Mouse (Mus musculus) frontal cortex, postnatal 10 days (tissue): ENCODE results near the gene H6pd.

Experiments
- DNase-seq, 2 experiments: peaks; one replicate each; pipeline ENCODE4 v3.0.0; 2022; ENCODE audit warnings: low spot score in 2 of 2, mixed read lengths in 1 of 2

Gene H6pd

GRCm38 (mm10) chr4:149998786-149999509, 9.9 kb downstream of the H6pd start:
- no peak for DNase-seq

DNA sequence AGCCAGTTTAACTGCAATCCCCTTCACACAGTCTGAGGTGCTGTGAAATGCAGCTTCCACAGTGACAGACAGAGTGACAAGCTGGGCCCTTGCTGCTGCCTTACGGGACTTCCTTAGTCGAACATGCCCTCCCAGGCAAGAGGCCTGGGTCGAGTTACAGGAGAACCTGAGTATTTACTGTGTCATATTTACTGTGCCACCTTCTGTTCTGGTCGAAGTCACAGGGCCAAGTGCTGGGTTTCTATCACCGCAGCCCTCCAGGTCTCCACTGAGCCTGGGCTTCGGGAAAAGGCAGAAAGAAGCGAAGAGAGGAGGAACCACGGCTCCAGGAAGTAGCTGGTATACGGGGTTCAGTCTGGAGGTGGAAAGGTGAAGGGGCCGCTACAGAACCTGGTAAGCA, 10.8 kb downstream of the H6pd start:
- DNase-seq: no peak

DNA sequence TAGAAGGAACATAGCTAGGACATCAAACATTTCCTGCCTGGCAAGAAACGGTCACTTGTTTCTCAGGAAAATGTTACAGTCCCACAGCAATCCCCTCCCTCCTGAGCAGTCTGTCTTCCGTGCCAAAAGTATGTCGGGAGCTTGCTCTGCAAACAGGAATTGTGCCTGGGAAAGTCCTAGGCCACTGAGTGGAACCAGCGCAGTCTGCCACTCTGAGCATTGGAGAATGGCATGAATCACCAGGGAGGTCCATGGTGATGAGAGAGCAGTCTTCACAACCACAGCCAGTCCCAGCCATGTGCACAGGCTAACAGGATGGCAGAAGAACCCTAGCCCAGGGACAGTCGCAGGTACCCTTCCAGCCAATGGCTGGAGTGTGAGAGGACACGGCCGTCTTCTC, 12.4 kb downstream of the H6pd start:
- no peak for DNase-seq

- DNase-seq: no peak
These were observed 12.9 kb downstream of the H6pd start for GRCm38 (mm10) chr4:149995911-149996310.

GRCm38 (mm10) chr4:149994218-149994617, 14.6 kb downstream of the H6pd start:
- DNase-seq: no peak

DNA sequence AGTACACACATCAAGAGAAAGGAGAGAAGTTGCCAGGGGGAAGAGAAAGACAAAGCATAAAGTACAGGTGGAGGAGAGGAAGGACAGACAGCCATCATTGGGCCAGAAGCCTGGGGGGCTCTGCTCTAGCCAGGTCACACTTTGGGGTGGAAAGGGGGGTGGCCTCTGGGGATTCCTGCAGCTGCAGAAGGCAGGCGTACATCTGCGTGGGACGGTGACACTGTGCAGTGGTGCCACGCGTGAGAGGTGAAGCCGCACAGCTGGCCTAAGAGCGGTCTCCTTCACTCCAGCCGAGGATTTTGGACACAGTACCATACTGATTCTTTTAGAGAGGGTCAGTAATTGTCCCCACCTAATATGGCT, 16.2 kb downstream of the H6pd start:
- DNase-seq: no peak

DNA sequence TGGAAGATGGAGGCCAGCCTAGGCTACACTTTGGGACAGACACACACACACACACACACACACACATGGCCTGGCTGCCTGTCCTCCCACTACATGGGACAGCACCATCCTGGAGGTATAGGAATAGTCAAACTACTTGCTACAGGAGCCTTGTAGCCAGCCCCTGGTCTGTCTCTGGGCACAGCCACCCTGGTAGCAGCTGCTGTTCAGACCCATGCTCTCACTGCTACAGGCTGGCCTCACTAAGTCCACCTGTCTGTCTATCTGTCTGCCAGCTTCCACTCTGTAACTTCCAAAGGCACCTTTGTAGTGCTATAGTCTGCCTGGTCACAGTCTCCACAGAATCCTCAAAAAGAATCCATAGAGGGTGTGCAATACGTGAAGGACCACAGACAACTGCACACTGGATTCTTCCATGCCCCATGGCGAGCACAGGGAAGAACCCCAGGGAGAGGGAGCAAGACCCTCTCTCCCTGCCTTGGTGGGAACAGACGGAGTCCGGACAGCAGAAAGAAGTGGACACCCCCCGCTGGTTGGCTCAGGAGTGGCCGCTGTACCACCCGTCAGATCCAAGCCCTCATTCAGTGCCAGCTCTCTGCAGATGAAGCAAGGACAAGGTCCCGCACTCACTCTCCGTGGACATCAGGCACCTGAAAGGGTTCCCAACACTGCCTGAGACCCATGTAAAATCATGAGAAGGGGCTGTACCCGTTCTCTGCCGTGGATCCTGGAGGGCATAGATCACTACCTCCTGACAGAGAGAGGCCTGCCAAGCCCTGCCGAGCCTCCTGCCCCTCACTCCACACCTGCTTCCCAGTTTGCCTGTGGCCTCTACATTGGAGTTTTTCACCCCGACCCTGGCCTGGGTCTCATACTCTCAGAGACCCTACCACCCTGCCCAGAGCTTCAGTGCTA, 16.8 kb downstream of the H6pd start:
- DNase-seq: no peak

DNA sequence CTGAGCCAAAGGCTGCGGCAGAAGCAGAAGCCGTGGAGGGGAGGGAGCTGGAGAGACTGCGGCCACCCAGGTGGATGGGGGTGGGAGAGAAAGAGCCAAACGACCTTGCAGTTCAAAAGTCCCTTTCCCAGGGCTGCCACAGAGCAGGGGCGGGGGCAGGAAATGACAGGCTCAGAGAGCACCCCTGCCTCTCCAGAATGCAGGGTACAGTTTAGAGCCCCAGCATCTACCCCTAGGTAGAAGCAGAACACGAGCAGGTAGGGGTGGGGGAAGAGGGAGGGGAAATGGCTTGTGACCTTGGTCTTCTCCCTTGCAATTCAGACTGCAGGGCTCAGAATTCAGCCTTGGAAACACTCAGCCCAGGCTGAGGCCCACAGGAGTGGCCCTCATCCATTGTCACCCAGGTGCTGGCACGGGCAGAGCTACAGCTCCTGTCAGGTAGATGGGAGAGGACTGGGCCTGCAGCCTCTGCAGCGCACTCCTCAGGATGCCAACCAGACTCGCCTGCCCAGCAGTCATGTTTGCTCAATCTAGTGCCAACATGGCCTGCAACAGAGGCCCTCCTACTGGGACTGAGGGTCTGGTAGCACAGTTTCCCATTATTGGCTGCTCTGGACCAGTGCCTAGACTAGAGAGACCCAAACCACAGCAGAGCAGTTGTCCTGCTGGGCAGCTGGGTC, 17.7 kb downstream of the H6pd start:
- DNase-seq: no peak

DNA sequence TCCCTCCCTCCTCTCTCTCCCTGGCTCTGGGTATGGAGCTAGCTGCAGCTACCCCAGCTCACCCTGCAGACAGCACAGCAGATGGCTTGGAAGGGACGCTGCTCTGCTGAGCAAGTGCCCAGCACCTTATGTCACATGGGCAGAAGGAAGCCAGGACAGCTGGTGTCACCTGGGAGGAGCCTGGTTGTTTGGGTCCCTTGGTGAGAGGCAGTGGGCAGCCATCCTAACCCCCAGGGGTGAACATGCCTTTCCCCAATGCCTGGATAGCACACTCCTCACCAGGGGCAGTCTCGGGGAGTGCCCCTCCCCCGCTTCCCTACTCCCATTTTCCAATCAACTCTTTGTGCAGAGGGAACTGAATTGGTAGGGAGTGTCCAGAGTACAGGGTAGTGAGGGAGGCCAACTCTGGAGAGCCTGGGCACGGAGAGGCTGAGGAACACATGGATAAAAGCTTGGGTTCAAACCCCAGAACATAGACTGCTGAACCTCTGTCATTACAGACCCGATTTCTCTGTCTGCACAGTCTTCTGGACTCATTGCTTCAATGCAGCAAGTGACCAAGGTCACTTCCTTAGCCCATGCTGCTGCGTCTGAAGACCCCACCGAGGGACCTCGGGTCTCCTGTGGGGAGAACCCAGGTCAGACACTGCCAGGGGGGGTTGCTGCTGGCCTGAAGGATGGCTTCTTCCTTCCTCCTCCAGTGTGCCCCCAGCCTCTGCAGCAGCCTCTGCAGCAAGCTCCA, 18.4 kb downstream of the H6pd start:
- DNase-seq: peak; percentile 35 to 41

DNA sequence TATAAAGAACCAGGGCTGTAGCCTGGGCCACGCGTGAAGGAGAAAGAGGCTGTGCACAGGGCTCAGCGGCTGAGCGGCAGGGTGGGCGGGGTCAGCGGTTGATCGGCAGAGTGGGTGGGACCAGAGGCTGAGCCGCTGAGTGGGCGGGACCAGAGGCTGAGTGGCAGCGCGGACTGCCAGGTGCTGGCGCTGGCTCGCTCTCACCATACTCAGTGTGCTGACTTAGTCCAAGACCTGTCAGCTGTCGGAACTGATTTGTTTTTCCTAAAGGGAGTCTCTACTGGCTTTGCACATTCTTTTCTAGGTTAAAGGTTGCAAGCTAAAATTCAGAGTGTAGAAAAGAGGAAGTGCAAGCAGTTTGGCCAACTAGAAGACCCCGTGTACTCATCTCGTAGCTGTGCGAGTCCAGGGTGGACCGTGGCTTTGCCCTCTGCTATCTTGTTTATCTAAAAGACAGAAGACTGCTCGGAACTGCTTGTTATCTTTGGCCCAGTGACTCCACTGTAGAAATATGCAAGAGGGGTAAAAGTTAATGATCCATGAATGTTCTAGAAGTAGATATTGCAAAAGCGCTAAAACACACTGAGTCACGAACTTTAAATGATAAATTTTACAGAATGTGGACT, 19.8 kb downstream of the H6pd start:
- peak; percentile 77 to 84 for DNase-seq

GRCm38 (mm10) chr4:149988301-149988700, 20.5 kb downstream of the H6pd start:
- DNase-seq: no peak

DNA sequence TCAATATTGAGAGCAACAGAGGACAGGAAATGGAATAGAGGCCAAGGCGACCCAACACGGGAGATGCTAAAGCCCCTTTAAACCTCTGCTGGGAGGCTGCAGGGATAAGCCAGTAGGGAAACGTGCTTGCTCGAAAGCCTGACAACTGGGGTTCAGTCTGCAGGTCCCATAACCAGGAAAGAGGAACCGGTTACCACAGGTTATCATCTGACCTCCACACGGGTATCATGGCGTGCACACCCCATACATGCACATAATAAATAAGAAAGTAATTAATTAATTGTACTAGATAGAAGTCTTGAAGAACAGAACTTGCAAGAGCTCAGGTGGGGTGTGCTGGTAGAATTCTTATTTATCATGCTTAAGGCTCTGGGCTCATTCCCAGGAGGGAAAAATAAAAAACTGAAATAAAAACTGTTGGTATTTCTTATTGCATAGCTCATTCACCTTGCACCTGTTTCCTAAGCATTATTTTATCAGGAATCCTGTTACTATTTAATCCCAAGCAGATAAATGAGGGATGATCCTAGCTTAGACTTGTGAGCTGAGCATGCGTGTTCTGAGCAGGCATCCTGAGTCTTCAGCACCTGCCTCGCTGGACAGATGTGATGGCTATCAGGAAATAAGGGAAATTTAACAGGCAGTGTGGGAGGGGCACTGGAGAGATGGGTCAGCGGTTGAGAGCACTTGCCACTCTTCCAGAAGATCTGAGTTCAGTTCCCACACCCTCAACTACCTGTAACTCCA, 22.0 kb downstream of the H6pd start:
- no peak for DNase-seq

DNA sequence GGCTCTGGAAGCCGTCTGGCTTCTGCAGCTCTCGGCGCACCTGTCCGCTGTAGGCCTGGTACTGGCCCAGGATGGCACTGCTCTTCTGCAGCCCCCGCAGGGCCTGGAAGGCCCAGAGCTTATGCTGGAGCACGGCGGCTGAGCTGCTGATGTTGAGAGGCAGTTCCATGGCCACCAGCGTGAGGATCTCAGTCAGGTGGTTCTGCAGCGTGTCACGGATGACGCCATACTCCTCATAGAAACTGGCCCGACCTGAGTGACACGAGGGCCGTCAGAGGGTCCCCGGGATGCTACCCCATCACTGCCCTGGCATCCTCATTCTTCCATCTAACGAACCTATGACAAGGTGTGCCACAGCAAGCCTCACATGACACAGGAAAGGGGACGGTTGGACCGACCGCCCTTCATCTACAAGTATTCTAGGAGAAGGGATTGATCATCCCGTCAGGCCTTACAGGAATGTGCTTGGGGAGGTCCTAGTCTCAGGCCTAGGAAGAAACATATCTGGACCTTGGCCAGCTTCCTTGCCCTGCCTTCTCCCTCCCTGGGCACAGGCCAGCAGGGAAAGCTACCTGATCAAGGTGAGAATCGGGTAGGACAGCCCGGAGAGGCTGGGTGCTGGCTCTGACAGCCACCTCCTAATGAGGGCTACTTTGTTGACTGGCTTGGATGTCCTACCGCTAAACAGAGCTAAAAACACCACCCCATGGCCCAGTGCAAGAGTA, 24.7 kb downstream of the H6pd start:
- no peak for DNase-seq

- no peak for DNase-seq
These were observed 26.7 kb downstream of the H6pd start for GRCm38 (mm10) chr4:149982154-149982553.

DNA sequence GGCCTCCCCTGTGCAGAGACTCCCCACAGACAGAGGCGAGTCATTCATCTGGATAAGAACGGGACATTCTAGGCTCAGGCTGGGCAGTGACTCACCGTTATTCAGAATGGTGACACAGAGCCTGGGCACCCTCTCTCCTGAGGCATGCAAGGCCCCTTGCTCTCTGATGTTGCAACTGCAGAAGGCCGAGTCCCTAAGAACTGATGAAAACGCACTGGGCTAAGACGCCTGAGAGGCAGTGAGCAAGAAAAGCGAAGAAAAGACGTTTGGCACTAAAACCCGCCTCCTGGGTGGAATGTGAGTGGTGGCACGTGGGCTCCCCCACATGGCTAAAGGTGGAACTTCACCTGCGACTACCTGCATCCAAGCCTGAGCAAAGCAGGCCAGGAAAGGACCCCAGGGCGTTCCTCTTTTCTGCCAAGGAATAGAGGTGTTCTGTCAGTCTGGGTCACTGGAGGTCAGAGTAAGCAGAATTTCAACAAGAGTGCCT, 29.0 kb downstream of the H6pd start:
- DNase-seq: peak; percentile 65 to 80

- no peak for DNase-seq
These were observed 30.0 kb downstream of the H6pd start for GRCm38 (mm10) chr4:149978820-149979219.

DNA sequence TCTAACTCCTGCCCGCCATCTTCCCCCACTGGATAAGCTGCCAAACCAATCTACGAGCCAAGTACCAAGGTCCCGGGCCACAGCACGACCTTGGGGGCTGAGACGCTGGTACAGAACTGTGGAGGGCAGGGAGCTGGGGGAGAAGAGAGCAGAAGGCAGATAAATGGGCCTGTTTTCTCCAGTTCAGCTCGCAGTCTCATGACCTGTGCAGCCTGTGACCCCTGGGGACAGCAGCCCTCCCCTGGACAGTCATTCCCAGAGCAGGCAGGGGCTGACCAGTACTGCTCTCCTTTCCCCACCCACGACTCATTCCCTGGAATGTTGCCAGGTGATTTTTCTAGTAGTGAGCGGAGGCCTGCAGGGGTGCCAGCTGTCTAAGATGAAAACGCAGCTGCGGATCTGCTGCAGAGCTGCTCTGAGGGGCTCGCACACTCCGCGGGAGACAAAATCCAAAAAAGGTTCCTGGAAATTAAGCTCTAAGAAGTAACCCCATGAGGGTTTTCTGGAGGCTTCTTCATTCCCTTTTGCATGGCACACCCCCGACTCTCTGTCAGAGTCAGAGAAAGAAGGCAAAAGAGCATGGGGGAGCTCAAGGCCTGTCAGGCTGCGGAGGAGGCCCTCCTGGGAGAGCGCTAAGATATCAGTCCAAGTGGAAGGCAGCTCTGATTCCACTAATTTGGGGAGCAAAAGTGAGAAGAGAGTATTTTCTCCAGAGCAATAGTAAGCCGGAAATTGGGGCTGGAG, 30.9 kb downstream of the H6pd start:
- no peak for DNase-seq

- no peak for DNase-seq
These were observed 31.6 kb downstream of the H6pd start for GRCm38 (mm10) chr4:149977181-149977580.

DNA sequence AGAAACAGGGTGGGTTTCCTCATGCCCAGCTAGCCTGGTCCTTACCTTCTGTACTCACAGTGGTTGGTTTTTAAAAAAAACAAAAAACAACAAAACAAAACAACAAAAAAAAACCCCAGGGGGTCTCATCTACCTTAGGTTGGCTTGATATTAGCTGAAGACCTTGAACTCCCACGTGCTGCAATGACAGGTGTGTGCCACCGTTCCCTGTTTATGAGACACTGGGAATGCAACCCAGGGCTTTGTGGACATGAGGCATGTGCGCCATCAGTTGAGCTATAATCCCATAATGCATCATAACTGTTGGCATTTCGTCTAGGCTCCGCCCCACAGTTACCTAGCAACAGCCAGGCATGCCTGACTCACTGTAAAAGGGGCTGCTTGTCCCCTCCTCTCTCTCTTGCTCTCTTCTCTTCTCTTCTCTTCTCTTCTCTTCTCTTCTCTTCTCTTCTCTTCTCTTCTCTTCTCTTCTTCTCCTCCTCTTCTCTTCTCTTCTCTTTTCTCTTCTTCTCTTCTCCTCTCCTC, 33.0 kb downstream of the H6pd start:
- DNase-seq: no peak
